Mouse (Mus musculus): ENCODE results near the gene Lpin1. TPM values are rescaled to one million over a fixed set of nuclear protein-coding genes. Genes with fewer than 3 reads are reported as not detected.
A peak's percentile ranks its signal among the peaks of the same experiment; 100 is the strongest.

The Lpin1 gene
- polyA plus RNA-seq, 1 experiment from 2014 or later = 1.6 TPM

DNA sequence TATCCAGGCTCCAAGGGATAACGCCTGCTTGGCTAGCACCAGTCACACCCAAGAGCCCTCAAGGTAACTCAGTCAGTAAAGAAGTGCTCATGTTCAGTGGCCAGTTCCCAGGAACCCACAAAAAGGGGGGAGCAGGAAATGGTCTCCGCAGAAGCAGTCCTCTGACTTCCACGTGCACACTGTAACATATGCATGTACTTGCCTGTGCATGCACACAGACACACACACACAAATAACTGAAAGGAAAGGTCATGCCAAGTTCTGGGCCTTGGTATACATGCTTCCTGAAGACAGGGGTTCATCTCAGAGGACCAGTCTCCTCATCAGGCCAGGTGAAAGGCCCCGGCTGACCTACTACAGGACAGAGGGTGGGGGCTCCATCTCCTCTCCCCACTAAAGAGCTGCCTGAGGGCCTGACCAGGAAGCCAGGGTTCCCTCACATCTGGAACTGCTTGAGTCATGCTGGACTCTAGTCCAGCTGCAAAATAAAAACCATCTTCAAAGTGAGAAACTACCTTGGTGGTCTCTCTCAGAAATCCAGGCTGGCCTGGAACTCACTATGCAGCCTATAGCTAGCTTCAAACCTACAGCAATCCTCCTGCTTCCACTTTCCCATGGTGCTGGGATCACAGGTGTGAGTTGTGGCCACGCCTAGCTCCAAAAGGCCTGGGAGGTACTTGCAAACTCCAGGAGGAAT, 70.7 kb downstream of the Lpin1 start:
- Histone ChIP-seq H3K27ac (replicated peaks) (no peak overlapping the region), H3K4me3 (ENCODE audit: low read depth, low read length) (no peak overlapping the region), H3K4me1 (replicated peaks; ENCODE audit: control insufficient read depth, insufficient read depth) (no peaks in the 10 kb centered on the region), H3K4me2 (replicated peaks; ENCODE audit: low read depth) (no peak overlapping the region), H3K9ac (ENCODE audit: low read length) (no peak overlapping the region), H3K27me3 (ENCODE audit: control insufficient read depth, insufficient read depth, low read length) (no peaks in the 10 kb centered on the region), H3K9me3 (ENCODE audit: control insufficient read depth, low read length) (no peaks in the 10 kb centered on the region), H3K36me3 (ENCODE audit: control insufficient read depth, insufficient read depth, low read length) (peaks cover 10% of the 10 kb centered on the region; the same call in 1 of the 2 replicates)
- TF ChIP-seq CTCF (IDR thresholded peaks at IDR 0.05; ENCODE audit: low read depth) (no peak), EP300 (optimal IDR thresholded peaks at IDR 0.05) (no peak)
- ATAC-seq (ENCODE audit: low FRiP score, low TSS enrichment) = no peak
- WGBS = 75% methylated on average over 5 of the region's 5 CpGs
- no peak for DNase-seq (ENCODE audit: low spot score)

DNA sequence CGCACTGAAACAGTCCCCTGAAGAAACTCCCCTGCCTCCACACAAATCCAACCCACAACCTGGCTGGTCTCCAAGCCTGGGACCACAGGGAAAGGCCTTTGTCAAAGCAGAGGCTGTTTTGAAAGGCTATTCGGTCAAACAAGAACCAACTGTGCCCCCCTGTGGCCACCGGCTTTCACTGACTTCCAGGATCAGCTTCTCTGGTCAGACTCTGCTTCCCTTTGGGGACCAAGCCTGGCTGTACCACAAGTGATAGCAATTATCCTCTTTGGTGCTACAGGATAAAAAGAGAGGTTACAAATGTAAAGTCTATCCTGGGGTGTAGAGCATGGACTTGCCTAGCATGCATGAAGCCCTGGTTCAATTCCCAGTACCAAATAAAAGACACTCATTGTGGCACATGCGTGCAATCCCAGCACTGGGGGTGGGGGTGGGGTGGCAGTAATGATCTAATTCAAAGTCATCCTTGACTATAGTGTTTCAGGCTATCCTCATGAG, 77.4 kb downstream of the Lpin1 start:
- Histone ChIP-seq H3K27me3 (ENCODE audit: control insufficient read depth, insufficient read depth, low read length) (no peaks in the 10 kb centered on the region), H3K4me3 (ENCODE audit: low read depth, low read length) (no peak overlapping the region), H3K9me3 (ENCODE audit: control insufficient read depth, low read length) (no peaks in the 10 kb centered on the region), H3K4me2 (replicated peaks; ENCODE audit: low read depth) (no peak overlapping the region), H3K36me3 (ENCODE audit: control insufficient read depth, insufficient read depth, low read length) (peaks cover 4% of the 10 kb centered on the region; the same call in 1 of the 2 replicates), H3K4me1 (replicated peaks; ENCODE audit: control insufficient read depth, insufficient read depth) (no peaks in the 10 kb centered on the region), H3K27ac (replicated peaks) (no peak overlapping the region), H3K9ac (ENCODE audit: low read length) (no peak overlapping the region)
- DNase-seq (ENCODE audit: low spot score) (peak; percentile 84), ATAC-seq (ENCODE audit: low FRiP score, low TSS enrichment) (peak; percentile 73)
- no peak for TF ChIP-seq EP300 (optimal IDR thresholded peaks at IDR 0.05)
- peak; percentile 82 for TF ChIP-seq CTCF (IDR thresholded peaks at IDR 0.05; ENCODE audit: low read depth)
- 26% methylated on average over 4 of the region's 4 CpGs for WGBS

DNA sequence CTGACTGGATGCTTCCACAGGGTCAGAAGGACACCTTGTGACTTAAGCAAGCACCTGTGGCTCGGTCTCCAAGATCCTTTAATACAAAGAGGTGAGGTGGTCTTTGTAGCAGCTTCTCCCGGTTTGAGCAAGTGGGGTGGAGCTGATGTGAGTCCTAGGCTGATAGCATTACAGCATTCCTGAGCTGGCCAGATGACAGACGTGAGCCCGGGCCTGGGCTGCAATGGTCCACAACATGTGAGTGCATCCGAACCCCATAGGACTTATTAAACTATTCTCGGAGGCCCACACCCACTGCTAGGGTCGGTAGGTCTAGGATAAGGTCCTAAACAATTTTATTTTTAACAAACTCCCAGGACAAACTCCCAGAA, 77.9 kb downstream of the Lpin1 start:
- Histone ChIP-seq H3K9ac (ENCODE audit: low read length) (peak overlapping the region; percentile 13; the same call in 1 of the 2 replicates), H3K9me3 (ENCODE audit: control insufficient read depth, low read length) (no peaks in the 10 kb centered on the region), H3K4me2 (replicated peaks; ENCODE audit: low read depth) (no peak overlapping the region), H3K27me3 (ENCODE audit: control insufficient read depth, insufficient read depth, low read length) (no peaks in the 10 kb centered on the region), H3K4me3 (ENCODE audit: low read depth, low read length) (no peak overlapping the region), H3K4me1 (replicated peaks; ENCODE audit: control insufficient read depth, insufficient read depth) (no peaks in the 10 kb centered on the region), H3K36me3 (ENCODE audit: control insufficient read depth, insufficient read depth, low read length) (no peaks in the 10 kb centered on the region), H3K27ac (replicated peaks) (no peak overlapping the region)
- ATAC-seq (ENCODE audit: low FRiP score, low TSS enrichment) (no peak), DNase-seq (ENCODE audit: low spot score) (no peak)
- TF ChIP-seq EP300 (optimal IDR thresholded peaks at IDR 0.05) (no peak), CTCF (IDR thresholded peaks at IDR 0.05; ENCODE audit: low read depth) (no peak)
- 37% methylated on average over 7 of the region's 7 CpGs for WGBS

DNA sequence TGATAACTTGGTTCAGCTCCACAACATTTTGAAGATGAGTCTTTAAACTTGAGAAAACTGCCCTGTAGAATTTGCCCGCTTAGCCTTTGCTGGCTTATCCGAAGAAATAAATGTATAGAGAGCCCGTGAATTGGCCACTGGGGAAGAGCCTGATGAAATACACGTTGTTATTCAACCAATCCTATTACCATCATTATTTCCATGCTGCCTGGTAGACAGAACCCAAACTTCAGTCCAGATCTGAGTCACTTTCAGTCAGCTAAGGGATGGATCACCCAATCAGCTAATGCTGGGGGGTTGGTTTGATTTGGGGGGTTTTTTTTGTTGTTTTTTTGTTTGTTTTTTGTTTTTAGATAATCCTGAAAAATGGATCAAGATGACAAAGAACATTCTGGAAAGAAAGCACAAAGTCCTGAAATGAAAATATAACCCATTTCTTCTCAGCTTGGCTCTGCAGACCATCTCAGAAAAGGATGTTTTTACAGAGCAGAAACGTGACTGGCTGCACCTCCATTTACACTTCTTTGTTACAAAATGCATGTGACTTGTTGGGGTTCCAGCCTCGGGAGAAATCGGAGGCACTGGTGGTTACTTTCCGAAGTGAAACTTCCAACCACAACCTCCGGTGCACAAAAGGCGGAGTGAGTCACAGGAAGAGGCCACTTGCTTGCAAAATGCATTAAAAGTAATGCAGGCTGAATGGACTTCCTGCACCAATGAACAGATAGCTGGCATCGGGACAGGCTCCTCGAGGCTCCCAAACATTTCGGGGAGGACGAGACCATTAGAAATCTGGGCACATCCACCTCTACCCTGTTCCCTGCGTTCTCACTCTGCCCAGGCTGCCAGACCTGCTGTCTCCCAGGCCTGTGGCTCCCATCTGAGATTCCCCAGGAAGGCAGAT, 78.6 kb downstream of the Lpin1 start:
- DNase-seq (ENCODE audit: low spot score) (no peak), ATAC-seq (ENCODE audit: low FRiP score, low TSS enrichment) (no peak)
- no peaks in the 10 kb centered on the region for H3K36me3 ChIP-seq (ENCODE audit: control insufficient read depth, insufficient read depth, low read length)
- 61% methylated on average over 15 of the region's 15 CpGs for WGBS
- TF ChIP-seq EP300 (optimal IDR thresholded peaks at IDR 0.05) (no peak), CTCF (IDR thresholded peaks at IDR 0.05; ENCODE audit: low read depth) (no peak)
- H3K27ac ChIP-seq (replicated peaks) = no peak overlapping the region
- 0 out of 2 replicates have a peak overlapping the region, but pooled peaks have one; percentile 11 for H3K4me2 ChIP-seq (replicated peaks; ENCODE audit: low read depth)
- H3K27me3 ChIP-seq (ENCODE audit: control insufficient read depth, insufficient read depth, low read length) = no peaks in the 10 kb centered on the region
- no peaks in the 10 kb centered on the region for H3K4me1 ChIP-seq (replicated peaks; ENCODE audit: control insufficient read depth, insufficient read depth)
- peak overlapping the region; percentile 13; the same call in 1 of the 2 replicates for H3K9ac ChIP-seq (ENCODE audit: low read length)
- H3K9me3 ChIP-seq (ENCODE audit: control insufficient read depth, low read length) = no peaks in the 10 kb centered on the region
- H3K4me3 ChIP-seq (ENCODE audit: low read depth, low read length) = no peak overlapping the region

DNA sequence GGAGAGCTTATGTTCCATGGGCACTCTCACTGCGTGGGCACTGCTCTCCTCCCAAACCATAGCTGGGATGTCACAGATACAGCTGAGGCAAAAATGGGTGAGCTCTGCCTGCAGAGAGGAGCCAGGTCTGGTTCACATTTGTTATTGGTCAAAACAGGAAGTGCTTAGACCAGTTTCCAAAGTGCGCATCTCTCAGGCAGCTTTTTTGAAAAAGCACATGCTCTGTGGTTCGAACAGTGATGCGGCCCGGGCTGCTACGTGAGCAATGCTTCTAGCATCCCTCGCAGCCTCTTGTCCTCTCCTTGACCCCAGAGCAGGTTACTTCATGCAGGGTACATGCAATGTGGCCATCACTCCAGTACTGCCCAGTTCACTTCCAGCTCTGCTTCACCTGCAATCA, 82.1 kb downstream of the Lpin1 start:
- Histone ChIP-seq H3K27me3 (ENCODE audit: control insufficient read depth, insufficient read depth, low read length) (no peaks in the 10 kb centered on the region), H3K9ac (ENCODE audit: low read length) (no peak overlapping the region), H3K4me2 (replicated peaks; ENCODE audit: low read depth) (no peak overlapping the region), H3K9me3 (ENCODE audit: control insufficient read depth, low read length) (no peaks in the 10 kb centered on the region), H3K36me3 (ENCODE audit: control insufficient read depth, insufficient read depth, low read length) (no peaks in the 10 kb centered on the region), H3K27ac (replicated peaks) (no peak overlapping the region), H3K4me1 (replicated peaks; ENCODE audit: control insufficient read depth, insufficient read depth) (no peaks in the 10 kb centered on the region), H3K4me3 (ENCODE audit: low read depth, low read length) (no peak overlapping the region)
- TF ChIP-seq CTCF (IDR thresholded peaks at IDR 0.05; ENCODE audit: low read depth) (no peak), EP300 (optimal IDR thresholded peaks at IDR 0.05) (no peak)
- 90% methylated on average over 7 of the region's 7 CpGs for WGBS
- DNase-seq (ENCODE audit: low spot score) = no peak
- ATAC-seq (ENCODE audit: low FRiP score, low TSS enrichment) = no peak
